Mouse (Mus musculus) T-helper 1 cell (primary cell): ENCODE data around the gene Spata19.

Experiments
- in situ Hi-C: fragments of 300-600 bp; cut with MboI, MseI; formaldehyde crosslinking; loops from one replicate; pipeline ENCODE4 v1.15.1; 2025; ENCODE audit warnings: high pct_unique_total_duplicates

Gene Spata19

GRCm38 (mm10) chr9:27396500-27396899 lies at the start of gene Spata19:
Spata19 (plus strand) TSS chr9:27396800.
- in situ Hi-C loops: no loop called here

GRCm38 (mm10) chr9:27353082-27353481 lies 43.5 kb upstream of the Spata19 start:
- in situ Hi-C loops: no loop called here

- in situ Hi-C loops: no loop called here
Observed at GRCm38 (mm10) chr9:27357893-27358292, 38.7 kb upstream of the Spata19 start.

DNA sequence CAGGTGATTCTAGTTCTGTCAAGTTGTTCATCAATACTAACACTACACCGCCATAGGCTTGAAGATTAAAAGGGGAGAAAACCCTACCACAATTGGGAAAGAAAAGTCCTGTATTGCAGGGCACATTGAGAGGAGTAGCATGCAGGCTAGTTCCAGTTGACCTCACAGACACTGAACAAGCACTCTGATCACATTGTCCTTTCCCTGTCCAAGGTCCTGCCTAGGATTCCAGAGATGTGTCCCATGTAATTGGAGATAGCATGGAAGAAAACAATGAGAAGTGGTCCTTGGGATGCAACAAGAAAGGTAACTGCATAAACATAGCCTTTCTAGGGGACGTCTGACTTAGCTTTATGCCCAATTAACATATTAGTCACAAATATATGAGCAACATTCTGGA lies 29.4 kb upstream of the Spata19 start:
- in situ Hi-C loops: no loop called here

DNA sequence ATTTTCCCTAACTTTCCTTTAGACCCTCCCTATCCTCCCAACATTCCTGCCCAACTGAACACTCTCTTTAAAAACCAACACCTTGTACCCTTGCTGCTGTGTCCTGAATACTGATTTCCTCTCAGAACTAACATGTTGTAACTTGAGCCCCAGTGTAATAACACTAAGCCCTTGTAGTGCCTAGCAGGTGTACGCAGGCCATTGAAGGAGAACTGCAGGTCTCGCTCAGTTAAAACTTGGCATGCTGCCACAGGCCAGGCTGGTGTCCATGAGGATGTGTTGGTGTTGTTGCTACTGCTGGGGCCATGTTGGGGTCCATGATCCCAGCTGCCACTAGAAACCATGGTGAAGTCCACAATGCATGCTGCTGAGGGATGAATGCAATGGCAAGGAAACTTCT lies 27.5 kb upstream of the Spata19 start:
- in situ Hi-C loops: no loop called here

GRCm38 (mm10) chr9:27375746-27376145 lies 20.9 kb upstream of the Spata19 start:
- in situ Hi-C loops: no loop called here

- in situ Hi-C loops: no loop called here
Observed at GRCm38 (mm10) chr9:27386951-27387350, 9.6 kb upstream of the Spata19 start.

DNA sequence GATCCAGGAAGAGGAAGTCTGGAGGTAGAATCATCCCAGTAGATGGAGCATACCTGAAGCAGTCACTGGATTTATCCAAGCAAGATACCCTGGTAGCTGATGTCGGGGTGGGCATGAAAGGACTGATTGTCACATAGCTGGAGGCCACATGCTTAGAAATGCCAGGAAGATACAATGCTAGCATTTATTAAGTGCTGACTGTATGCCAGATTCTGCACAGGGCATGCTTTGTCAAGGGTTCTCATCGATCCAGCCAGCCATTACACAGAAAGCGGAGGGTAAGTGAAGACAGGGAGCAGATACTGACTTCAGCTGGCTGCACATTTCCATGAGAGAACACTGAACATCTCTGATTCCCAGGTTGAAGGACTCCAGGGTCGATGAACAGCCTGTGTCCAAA lies 4.6 kb downstream of the Spata19 start:
- in situ Hi-C loops: loop anchor here (10.0 kb wide), 1 partner anchor 404 kb away; no protein-coding TSS in a partner anchor

DNA sequence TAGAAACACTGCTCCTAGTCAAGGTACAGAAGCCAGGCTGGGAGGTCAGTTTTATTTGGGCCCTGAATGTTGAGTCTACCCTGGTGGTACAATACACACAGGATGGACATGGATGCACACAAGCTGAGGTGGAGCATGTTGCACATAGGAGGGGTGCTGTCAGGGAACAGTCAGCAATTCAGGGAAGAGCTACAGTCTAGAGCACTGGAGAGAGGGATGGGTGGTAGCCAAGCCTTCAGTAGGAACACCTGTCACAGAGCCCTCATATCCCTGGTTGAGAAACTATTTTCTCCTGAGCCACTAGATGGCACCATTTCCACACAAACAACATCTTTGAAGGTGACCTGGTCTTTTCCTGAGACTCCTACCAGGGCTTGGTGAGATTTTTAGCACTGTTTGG lies 13.1 kb downstream of the Spata19 start:
- in situ Hi-C loops: loop anchor here (10.0 kb wide), 1 partner anchor 395 kb away; no protein-coding TSS in a partner anchor

DNA sequence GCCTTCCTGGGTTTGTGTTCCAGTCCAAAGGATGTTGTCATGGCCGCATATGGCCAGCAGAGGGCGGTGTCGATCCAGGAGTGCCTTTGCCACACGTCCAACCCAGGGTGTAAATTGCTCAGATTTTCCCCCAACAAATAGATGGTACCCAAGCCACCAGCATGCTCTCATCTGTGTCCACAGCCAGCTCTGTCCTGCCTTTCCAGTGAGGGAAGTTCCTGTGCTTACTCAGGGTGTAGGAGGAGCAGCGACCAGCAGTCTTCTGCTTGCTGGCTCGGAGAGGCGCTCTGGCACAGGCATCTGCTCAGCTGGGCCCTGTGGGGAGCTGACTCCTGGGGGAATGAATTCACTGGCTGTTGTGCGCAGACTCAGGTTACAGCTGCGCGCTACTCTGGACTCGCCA lies 17.5 kb downstream of the Spata19 start:
- in situ Hi-C loops: no loop called here

GRCm38 (mm10) chr9:27424511-27424910 lies 27.9 kb downstream of the Spata19 start:
- in situ Hi-C loops: no loop called here

GRCm38 (mm10) chr9:27428552-27428951 lies 32.0 kb downstream of the Spata19 start:
- in situ Hi-C loops: no loop called here

- in situ Hi-C loops: no loop called here
Observed at GRCm38 (mm10) chr9:27433301-27433700, 36.7 kb downstream of the Spata19 start.

GRCm38 (mm10) chr9:27435936-27436335 lies 39.3 kb downstream of the Spata19 start:
- in situ Hi-C loops: no loop called here

DNA sequence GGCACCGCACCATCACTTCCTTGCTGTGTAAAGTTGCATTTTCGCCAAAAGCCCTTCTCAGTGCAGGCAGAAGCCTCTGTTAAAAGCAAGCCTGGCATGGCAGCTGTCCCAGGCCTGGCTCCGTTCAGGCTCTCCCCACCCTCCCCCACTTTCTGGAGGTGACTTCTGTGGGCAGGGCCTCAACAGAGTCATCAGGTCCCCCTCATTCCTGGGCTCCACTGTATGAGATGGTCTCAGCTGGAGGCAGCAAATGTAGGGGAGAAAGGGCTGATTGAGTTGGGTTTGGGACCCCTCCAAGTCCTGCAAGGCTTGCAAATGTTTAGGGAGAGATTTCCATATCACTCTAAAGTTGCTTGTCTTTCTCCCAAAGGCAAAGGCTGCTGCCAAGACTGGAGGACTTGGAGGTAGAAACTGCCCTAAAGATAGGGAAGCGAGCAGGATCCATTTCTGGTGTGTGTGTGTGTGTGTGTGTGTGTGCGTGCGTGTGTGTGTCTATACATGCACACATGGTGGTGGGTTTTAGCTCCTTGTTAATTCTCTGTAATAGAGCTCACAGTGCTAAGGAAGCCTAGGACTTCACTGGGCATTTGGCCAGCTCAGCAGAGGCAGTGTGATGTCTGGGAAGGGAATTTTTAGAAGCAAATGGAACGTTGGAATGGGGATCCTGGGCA lies 40.9 kb downstream of the Spata19 start:
- in situ Hi-C loops: no loop called here

DNA sequence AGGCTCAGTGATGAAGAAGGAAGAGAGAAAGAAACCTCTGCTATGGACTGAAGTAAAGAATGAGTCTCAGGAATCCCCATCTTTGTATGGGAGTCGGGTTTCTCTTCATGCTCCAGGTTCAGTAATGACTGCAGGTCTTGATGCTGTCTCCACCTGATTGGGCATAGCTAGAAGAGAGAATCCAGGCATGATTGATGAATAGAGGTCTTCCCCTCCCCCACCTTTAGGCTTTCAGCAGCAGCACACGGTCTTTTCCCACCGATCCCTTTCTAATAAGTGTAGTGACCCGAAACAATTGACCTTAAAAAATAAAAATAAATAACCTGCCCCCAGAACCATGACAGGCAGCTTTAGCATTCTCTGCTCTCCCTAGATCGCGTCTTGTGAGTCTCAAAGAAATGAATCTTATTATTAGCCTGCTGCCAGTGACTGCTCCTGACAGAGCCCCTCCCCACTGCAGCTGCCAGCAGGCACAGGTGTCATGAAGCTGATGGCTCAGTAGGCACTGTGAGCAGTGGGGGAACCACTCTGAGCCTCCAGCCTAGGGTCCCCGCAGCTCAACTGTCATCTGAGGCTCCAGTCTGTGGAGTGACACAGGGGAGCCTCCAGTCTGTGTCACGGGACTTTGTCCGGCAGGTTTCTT lies 53.3 kb downstream of the Spata19 start:
- in situ Hi-C loops: no loop called here
